Mouse (Mus musculus): ENCODE results near the gene Cryzl1.

The Cryzl1 gene

GRCm38 (mm10) chr16:91740184-91740917, 11.6 kb upstream of the Cryzl1 start:
- no peak for DNase-seq (ENCODE audit: low spot score in 2 of 2)

GRCm38 (mm10) chr16:91738505-91738904, 9.7 kb upstream of the Cryzl1 start:
- DNase-seq (ENCODE audit: low spot score in 2 of 2) = no peak

GRCm38 (mm10) chr16:91736046-91736816, 7.5 kb upstream of the Cryzl1 start:
- DNase-seq (ENCODE audit: low spot score in 2 of 2) = no peak

- no peak for DNase-seq (ENCODE audit: low spot score in 2 of 2)
Observed at GRCm38 (mm10) chr16:91734771-91735170, 6.0 kb upstream of the Cryzl1 start.

- no peak for DNase-seq (ENCODE audit: low spot score in 2 of 2)
Observed at GRCm38 (mm10) chr16:91732816-91733215, 4.0 kb upstream of the Cryzl1 start.

GRCm38 (mm10) chr16:91730446-91730845, 1.7 kb upstream of the Cryzl1 start:
- no peak for DNase-seq (ENCODE audit: low spot score in 2 of 2)

DNA sequence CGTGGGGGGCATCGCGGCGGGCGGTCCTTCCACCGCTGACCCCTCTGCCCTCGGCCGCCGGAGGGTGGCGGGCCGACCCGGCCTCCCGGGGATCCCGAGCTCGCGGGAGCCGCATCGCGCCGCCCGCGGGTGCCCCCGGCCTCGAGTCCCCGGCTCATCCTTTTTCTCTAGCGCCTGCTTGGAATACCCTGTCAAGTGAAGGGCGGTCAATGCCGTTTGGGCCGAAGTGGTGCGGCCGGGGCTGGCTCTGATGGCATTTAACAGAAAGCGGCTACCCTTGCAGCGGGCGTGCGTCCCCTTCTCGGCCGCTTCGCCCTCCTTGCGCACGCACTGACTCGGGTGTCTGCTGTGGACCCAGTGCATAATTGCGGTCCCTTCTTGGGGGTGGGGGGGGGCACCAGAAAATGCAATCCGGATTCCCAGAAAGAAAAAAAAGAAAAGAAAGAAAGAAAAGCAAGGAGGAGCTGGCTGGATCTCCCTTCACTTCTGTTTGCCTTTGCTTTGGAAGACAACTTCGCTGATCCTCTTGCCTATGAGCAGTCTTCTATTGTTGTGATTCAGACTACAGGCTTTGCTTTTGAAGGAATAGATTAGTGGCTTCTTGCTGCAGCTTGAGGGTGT, 1.2 kb upstream of the Cryzl1 start:
- DNase-seq (ENCODE audit: low spot score in 2 of 2) = peak; percentile 50 to 62

GRCm38 (mm10) chr16:91729066-91729482, 299 bp upstream of the Cryzl1 start, which contains the start of gene Itsn1:
Gene Itsn1, plus strand, starts transcription at chr16:91729281.
- peak; percentile 98 to 99 for DNase-seq (ENCODE audit: low spot score in 2 of 2)

DNA sequence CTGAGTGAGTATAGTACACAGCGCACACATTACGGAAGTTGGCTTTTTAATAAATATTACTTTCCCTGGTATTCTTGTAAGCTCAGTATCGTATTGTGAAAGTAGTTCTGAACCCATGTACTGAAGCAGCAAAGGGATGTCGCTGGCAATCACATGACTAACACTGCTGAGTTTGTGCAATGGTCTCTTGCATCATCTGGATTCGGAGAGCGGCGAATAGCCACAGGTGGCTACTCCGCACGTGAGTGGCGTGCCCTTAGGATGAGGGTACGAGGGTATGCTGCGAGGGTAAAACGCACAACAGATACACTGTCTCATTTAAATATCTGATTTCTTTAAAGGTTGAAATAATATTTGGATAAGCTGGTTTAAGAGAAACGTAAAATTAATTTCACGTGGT, 1.3 kb downstream of the Cryzl1 start:
- DNase-seq (ENCODE audit: low spot score in 2 of 2) = no peak

DNA sequence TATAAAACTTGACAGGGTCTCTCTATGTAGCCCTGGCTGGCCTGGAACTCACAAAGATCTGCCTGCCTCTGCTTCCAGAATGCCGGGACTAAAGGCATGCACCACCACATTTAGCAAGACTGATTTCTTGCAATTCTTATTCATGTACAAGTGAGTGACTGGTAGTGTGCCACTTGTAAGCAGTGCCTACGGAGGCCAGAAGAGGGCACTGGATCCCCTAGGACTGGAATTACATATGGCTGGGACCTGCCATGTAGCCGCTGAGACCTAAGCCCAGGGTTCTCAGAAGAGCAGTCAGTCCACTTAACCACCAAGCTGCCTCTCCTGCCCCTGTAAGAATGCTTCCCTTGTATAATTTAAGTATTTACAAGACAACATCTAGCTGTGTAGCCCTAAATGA, 4.5 kb downstream of the Cryzl1 start:
- DNase-seq (ENCODE audit: low spot score in 2 of 2) = peak in 1 of 2 experiments; percentile 54

DNA sequence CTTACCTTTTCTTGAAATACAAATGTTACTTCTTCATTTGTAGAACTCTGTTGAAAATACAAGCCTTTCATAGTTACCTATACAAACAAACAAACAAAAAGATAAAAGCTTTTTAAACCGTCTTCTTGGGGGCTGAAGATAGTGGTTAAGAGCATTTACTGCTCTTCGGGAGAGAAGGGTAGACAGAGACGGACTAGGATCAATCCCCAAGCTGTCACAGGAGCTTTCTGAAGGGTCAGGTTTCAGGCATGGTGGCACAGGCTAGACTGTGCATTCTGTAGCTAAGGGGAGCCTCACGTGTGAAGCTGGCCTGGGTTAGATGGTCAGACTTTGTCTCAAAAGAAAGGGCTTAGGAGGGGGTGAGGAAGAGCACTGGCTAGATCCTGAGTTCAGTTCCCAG, 11.4 kb downstream of the Cryzl1 start:
- DNase-seq (ENCODE audit: low spot score in 2 of 2) = no peak

DNA sequence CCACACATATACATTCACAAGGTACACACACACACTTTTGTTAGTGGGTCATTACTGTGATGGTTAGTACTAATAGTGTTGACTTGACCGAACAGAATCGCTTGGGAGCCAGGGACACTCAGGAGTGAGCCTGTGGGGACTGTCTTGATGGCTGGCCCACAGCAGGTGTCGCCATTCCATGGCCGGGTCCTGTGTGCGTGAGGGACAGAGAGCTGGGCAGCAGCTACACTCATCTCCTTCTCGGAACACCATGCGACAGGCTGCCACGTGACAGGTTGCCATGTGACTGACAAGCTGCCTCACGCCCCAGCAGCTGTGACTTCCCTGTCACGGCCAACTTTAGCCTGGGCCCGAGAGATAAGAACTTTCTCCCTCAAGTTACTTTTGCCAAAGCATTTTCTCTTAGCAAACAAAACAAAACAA, 11.8 kb downstream of the Cryzl1 start:
- no peak for DNase-seq (ENCODE audit: low spot score in 2 of 2)

DNA sequence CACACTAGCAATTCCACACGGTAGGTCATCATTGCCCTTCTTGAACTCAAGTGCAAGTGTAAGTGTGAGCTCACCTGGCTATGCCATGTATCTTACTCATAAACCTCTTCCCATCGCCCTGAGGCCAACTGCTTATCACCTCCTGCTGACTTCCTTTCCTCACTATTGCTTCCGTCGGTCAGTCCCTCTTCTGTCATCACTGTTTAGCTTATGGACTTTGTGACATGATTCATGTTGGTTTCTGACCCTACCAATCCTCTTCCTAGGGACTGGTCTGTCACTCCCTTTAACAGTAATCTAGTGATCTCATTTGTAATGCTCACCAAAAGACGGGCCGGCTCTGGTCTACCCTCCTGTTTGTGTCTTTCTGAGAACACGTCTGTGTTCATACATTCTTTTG, 18.5 kb downstream of the Cryzl1 start:
- DNase-seq (ENCODE audit: low spot score in 2 of 2) = no peak

GRCm38 (mm10) chr16:91704603-91705340, 24.0 kb downstream of the Cryzl1 start:
- peak; percentile 51 to 61 for DNase-seq (ENCODE audit: low spot score in 2 of 2)

GRCm38 (mm10) chr16:91702771-91703188, 26.0 kb downstream of the Cryzl1 start:
- DNase-seq (ENCODE audit: low spot score in 2 of 2) = no peak

DNA sequence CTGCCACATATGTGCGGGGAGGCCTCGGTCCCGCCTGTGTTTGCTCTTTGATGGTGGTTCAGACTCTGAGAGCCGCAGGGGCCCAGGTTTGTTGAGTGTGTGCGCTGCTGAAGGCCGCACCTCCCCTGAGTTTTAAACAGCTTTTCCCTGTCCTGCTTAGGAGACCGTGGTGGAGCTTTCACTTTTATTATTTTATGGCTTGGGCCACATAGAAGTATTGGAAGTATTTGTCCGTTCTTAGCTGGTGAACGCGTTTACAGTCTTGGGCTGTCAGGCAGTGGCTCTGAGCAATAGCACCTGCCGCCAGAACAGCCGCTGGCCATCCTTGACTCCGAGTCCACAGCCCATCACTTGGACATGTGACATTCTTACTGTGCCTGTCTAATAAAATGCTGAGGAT, 26.9 kb downstream of the Cryzl1 start:
- no peak for DNase-seq (ENCODE audit: low spot score in 2 of 2)

- no peak for DNase-seq (ENCODE audit: low spot score in 2 of 2)
Observed at GRCm38 (mm10) chr16:91698995-91699394, 29.8 kb downstream of the Cryzl1 start.

DNA sequence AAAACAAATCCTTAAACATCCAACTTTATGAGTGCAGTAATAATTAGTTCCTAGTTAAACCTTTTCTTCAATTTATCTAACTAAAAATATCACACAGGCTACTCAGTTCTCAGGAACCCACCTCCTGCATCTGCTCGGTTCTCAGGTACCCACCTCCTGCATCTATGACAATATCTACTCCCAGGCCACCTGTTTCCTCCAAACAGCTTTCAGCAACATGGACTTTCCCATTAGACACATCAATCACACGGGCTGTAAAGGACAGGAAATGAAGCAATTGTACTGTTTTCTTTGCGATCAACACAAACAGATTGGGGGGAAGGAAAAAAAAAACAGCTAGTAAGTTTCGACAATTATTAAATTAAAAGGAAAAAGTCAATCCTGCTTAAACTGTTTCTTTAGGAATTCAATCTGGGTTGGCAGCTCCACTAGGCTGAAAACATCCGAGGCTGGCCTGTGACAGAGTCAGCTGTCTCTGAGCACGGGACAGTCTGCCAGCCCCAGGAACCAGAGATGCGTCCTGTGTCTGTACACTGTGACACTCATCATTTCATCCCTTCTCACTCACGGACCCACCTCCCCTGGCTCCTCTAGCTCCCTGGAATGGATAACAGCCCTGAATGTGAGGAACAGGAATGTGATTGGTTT, 33.5 kb downstream of the Cryzl1 start:
- DNase-seq (ENCODE audit: low spot score in 2 of 2) = no peak

DNA sequence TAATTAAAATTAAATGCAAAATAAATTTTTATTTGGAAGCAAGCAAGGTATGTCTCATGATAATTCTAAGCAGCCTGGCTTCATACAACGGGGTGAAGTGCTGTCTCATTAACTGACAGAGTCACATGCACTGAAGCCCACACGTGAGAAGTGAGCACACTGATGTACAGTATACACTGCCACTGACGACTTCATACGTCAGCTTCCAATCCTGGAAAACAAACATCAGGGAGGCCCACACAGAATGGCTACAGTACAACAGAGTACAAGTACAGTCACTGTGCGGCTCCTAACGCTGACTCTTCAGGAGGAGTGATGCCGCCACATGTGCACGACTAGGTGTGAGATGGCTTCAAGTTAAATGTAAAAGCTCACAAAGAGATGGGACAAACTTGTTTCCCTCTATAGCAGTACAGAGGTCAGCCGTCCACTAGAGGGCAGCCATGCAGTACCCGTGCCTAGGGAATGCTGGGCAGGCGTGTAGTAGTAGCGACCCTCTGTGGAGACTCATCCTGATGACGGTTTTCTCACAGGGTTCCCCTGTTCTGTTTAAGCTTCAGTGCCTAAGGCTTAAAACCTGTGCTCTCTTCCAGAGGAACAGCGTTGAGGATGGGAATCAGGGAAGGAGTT, 34.2 kb downstream of the Cryzl1 start:
- peak; percentile 81 to 86 for DNase-seq (ENCODE audit: low spot score in 2 of 2)

DNA sequence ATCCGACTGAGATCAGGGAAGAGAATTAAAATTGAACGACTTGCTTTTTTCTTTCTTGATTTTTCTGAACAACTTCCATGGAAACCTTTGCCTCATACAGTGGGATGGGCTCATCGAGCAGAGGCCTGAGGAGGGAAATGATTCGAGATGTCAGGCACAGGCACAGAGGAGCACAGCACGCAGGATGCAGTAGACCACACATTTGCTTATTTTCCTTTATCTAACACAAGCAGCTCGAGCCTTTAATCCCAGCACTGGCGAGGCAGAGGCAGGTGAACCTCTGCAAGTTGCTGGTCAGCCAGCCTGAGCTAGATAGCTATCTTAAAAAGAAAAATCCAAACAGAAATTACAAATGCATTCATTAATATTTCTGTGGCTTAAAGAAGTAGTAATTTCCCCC, 39.0 kb downstream of the Cryzl1 start:
- DNase-seq (ENCODE audit: low spot score in 2 of 2) = no peak

All from right cerebral cortex, postnatal 10 days (tissue).